Mouse (Mus musculus): ENCODE results near the gene Dpf1. TPM values are rescaled to one million over a fixed set of nuclear protein-coding genes. Genes with fewer than 3 reads are reported as not detected.

Dpf1 gene
- polyA plus RNA-seq, 1 experiment from 2014 or later = 118 TPM

GRCm38 (mm10) chr7:29305263-29305988 lies 1.7 kb downstream of the Dpf1 start:
- 15% methylated on average over 9 of the region's 9 CpGs for WGBS
- Histone ChIP-seq H3K4me2 (peak overlapping the region; percentile 94), H3K9me3 (no peaks in the 10 kb centered on the region), H3K9ac (peak overlapping the region; percentile 88), H3K4me1 (peaks cover 62% of the 10 kb centered on the region), H3K4me3 (replicated peaks) (peak overlapping the region; percentile 77), H3K27ac (peak overlapping the region; percentile 90), H3K36me3 (replicated peaks) (peaks cover 7% of the 10 kb centered on the region; the same call in 1 of the 2 replicates), H3K27me3 (no peaks in the 10 kb centered on the region)
- no peak for ATAC-seq (ENCODE audit: low FRiP score)

DNA sequence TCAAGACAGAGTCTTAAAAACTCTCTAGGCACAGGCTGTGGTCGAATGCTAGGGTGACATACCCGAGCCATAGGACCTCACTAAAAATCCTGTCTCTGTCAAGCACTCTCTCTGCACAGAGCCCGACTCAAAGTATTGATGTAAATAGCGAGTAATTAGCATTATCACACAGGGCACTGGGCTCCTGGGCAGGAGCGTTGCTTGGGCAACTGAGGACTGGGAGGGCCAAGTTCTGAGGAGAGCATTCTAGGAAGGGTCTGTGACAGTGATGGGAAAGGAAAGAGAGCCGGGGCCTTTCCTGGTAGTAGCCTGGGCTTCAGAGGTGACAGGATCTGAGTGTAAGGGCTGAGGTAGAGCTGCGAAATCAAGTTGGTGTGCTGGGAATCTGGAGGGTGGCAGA lies 2.4 kb downstream of the Dpf1 start:
- no peak for ATAC-seq (ENCODE audit: low FRiP score)
- Histone ChIP-seq H3K4me2 (peak overlapping the region; percentile 94), H3K4me1 (peaks cover 65% of the 10 kb centered on the region), H3K27me3 (no peaks in the 10 kb centered on the region), H3K4me3 (replicated peaks) (peak overlapping the region; percentile 77), H3K36me3 (replicated peaks) (peaks cover 14% of the 10 kb centered on the region), H3K9me3 (no peaks in the 10 kb centered on the region), H3K9ac (peak overlapping the region; percentile 88), H3K27ac (peak overlapping the region; percentile 90)
- 15% methylated on average over 7 of the region's 7 CpGs for WGBS

GRCm38 (mm10) chr7:29306619-29307018 lies 2.9 kb downstream of the Dpf1 start:
- WGBS = 14% methylated on average over 7 of the region's 7 CpGs
- Histone ChIP-seq H3K4me3 (replicated peaks) (peak overlapping the region; percentile 77), H3K4me1 (peaks cover 65% of the 10 kb centered on the region), H3K27ac (peak overlapping the region; percentile 90), H3K4me2 (peak overlapping the region; percentile 94), H3K9me3 (no peaks in the 10 kb centered on the region), H3K36me3 (replicated peaks) (peaks cover 19% of the 10 kb centered on the region), H3K27me3 (no peaks in the 10 kb centered on the region), H3K9ac (peak overlapping the region; percentile 88; the same call in 1 of the 2 replicates)
- no peak for ATAC-seq (ENCODE audit: low FRiP score)

GRCm38 (mm10) chr7:29307350-29308104 lies 3.8 kb downstream of the Dpf1 start:
- peak; percentile 74 for ATAC-seq (ENCODE audit: low FRiP score)
- Histone ChIP-seq H3K9me3 (no peaks in the 10 kb centered on the region), H3K27me3 (no peaks in the 10 kb centered on the region), H3K27ac (peak overlapping the region; percentile 90), H3K4me1 (peaks cover 70% of the 10 kb centered on the region), H3K36me3 (replicated peaks) (peaks cover 28% of the 10 kb centered on the region), H3K9ac (peak overlapping the region; percentile 78), H3K4me2 (peak overlapping the region; percentile 94), H3K4me3 (replicated peaks) (peak overlapping the region; percentile 77)
- WGBS = 1% methylated on average over 42 of the region's 42 CpGs

DNA sequence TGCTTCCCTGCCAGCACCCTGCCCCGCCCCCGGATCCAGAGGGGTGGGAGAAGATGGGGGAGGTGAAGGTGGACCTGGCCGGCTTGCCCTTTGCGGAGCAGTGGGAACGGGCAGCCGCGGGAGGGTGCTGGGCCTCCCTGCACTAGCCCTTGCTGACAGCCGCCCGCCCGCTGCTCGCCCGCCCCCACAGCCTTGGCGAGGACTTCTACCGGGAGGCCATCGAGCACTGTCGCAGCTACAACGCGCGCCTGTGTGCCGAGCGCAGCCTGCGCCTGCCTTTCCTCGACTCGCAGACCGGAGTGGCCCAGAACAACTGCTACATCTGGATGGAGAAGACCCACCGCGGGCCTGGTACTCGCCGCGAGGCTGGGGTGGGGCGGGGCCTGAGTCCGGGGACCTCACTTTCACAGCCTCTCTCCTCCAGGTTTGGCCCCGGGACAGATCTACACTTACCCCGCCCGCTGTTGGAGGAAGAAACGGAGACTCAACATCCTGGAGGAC lies 5.5 kb downstream of the Dpf1 start:
- H3K27me3 ChIP-seq = no peaks in the 10 kb centered on the region
- peak overlapping the region; percentile 77 for H3K4me3 ChIP-seq (replicated peaks)
- no peaks in the 10 kb centered on the region for H3K9me3 ChIP-seq
- peak overlapping the region; percentile 94 for H3K4me2 ChIP-seq
- under 1% methylated on average over 36 of the region's 36 CpGs for WGBS
- ATAC-seq (ENCODE audit: low FRiP score) = no peak
- H3K4me1 ChIP-seq = peaks cover 86% of the 10 kb centered on the region
- peaks cover 39% of the 10 kb centered on the region for H3K36me3 ChIP-seq (replicated peaks)
- H3K27ac ChIP-seq = peak overlapping the region; percentile 70
- peak overlapping the region; percentile 78 for H3K9ac ChIP-seq

GRCm38 (mm10) chr7:29309749-29310148 lies 6.0 kb downstream of the Dpf1 start:
- Histone ChIP-seq H3K27me3 (no peaks in the 10 kb centered on the region), H3K9me3 (no peaks in the 10 kb centered on the region), H3K4me2 (peak overlapping the region; percentile 94), H3K27ac (peak overlapping the region; percentile 70; the same call in 1 of the 2 replicates), H3K9ac (peak overlapping the region; percentile 78), H3K4me3 (replicated peaks) (peak overlapping the region; percentile 77), H3K36me3 (replicated peaks) (peaks cover 43% of the 10 kb centered on the region), H3K4me1 (peaks cover 86% of the 10 kb centered on the region)
- ATAC-seq (ENCODE audit: low FRiP score) = no peak
- 10% methylated on average over 5 of the region's 5 CpGs for WGBS

GRCm38 (mm10) chr7:29313051-29313450 lies 9.3 kb downstream of the Dpf1 start:
- Histone ChIP-seq H3K9me3 (no peaks in the 10 kb centered on the region), H3K4me3 (replicated peaks) (no peak overlapping the region), H3K4me2 (peak overlapping the region; percentile 29), H3K9ac (0 out of 2 replicates have a peak overlapping the region, but pooled peaks have one; percentile 21), H3K4me1 (peaks cover 88% of the 10 kb centered on the region), H3K36me3 (replicated peaks) (peaks cover 58% of the 10 kb centered on the region), H3K27ac (peak overlapping the region; percentile 61), H3K27me3 (no peaks in the 10 kb centered on the region)
- ATAC-seq (ENCODE audit: low FRiP score) = no peak
- 22% methylated on average over 9 of the region's 9 CpGs for WGBS

DNA sequence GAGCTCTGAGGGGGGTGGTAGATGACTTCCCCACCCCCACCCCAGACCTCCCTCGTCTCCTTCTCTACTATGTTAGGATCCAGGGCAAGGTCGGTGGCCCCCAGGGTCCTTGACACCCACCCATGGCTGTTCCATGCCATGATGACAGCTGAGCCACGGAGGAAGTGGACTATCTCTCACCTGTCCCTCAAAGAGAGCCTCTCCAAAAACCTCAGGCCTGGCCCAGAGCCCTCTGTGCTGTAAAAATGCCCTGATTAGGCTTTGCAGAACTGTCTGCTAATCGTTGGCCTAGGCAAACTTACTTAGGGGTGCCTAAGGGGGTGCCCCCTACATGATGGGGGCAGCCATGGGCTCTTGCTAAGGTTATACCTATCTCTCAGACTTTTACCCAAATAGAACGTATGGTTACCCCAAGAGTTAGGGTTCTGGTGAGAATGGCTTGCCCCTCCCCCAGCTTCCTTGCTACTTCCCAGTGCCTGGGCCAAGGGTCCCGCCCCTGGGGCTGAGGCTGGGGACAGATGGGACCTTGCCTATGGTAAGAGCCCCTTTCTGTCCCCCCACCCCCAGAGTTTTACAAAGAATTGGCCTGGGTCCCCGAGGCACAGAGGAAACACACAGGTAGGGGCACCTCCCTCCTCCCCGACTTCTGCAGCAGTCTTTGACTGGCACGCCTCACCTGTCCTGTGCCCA lies 10.0 kb downstream of the Dpf1 start:
- H3K9ac ChIP-seq = peak overlapping the region; percentile 21; the same call in 1 of the 2 replicates
- ATAC-seq (ENCODE audit: low FRiP score) = no peak
- H3K36me3 ChIP-seq (replicated peaks) = peaks cover 58% of the 10 kb centered on the region
- H3K27ac ChIP-seq = peak overlapping the region; percentile 96
- H3K4me1 ChIP-seq = peaks cover 88% of the 10 kb centered on the region
- no peaks in the 10 kb centered on the region for H3K27me3 ChIP-seq
- no peak overlapping the region for H3K4me3 ChIP-seq (replicated peaks)
- H3K4me2 ChIP-seq = peak overlapping the region; percentile 6; the same call in 1 of the 2 replicates
- no peaks in the 10 kb centered on the region for H3K9me3 ChIP-seq
- 50% methylated on average over 9 of the region's 9 CpGs for WGBS

GRCm38 (mm10) chr7:29314844-29315628 lies 11.3 kb downstream of the Dpf1 start:
- Histone ChIP-seq H3K27ac (peak overlapping the region; percentile 96), H3K9me3 (no peaks in the 10 kb centered on the region), H3K27me3 (no peaks in the 10 kb centered on the region), H3K9ac (0 out of 2 replicates have a peak overlapping the region, but pooled peaks have one; percentile 29), H3K4me3 (replicated peaks) (no peak overlapping the region), H3K4me1 (peaks cover 88% of the 10 kb centered on the region), H3K36me3 (replicated peaks) (peaks cover 53% of the 10 kb centered on the region), H3K4me2 (peak overlapping the region; percentile 27)
- WGBS = 54% methylated on average over 13 of the region's 13 CpGs
- no peak for ATAC-seq (ENCODE audit: low FRiP score)

GRCm38 (mm10) chr7:29316137-29316734 lies 12.5 kb downstream of the Dpf1 start:
- no peak overlapping the region for H3K4me3 ChIP-seq (replicated peaks)
- H3K36me3 ChIP-seq (replicated peaks) = peaks cover 43% of the 10 kb centered on the region
- H3K27ac ChIP-seq = peak overlapping the region; percentile 96
- H3K9me3 ChIP-seq = no peaks in the 10 kb centered on the region
- WGBS = 56% methylated on average over 16 of the region's 17 CpGs
- H3K4me1 ChIP-seq = peaks cover 90% of the 10 kb centered on the region
- peak overlapping the region; percentile 22; the same call in 1 of the 2 replicates for H3K9ac ChIP-seq
- no peaks in the 10 kb centered on the region for H3K27me3 ChIP-seq
- H3K4me2 ChIP-seq = peak overlapping the region; percentile 21; the same call in 1 of the 2 replicates
- ATAC-seq (ENCODE audit: low FRiP score) = no peak

DNA sequence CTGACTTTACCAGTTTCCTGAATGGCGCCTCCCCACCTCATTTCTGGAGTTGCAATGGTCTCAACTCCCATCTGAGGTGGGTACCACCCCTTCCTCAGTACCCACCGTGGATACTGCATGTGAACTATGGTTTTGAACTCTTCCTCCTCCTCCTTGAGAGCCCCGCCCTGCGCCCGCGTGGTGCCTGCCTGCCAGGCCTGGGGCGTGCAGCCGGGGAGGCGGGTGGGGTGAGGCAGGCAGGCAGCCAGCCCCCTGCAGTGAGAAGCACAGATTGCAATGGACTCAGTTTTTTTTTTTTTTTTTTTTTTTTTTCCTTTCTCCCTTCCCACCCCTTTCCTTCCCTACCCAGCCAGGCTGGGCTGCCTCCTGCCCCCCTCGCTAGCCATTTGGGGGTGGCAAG lies 13.2 kb downstream of the Dpf1 start:
- Histone ChIP-seq H3K27ac (peak overlapping the region; percentile 96), H3K9ac (0 out of 2 replicates have a peak overlapping the region, but pooled peaks have one; percentile 54), H3K4me3 (replicated peaks) (no peak overlapping the region), H3K4me1 (peaks cover 98% of the 10 kb centered on the region), H3K27me3 (no peaks in the 10 kb centered on the region), H3K36me3 (replicated peaks) (peaks cover 36% of the 10 kb centered on the region), H3K9me3 (no peaks in the 10 kb centered on the region), H3K4me2 (peak overlapping the region; percentile 50)
- ATAC-seq (ENCODE audit: low FRiP score) = peak; percentile 43
- WGBS = 2% methylated on average over 10 of the region's 10 CpGs

All from forebrain, embryonic 12.5 days (tissue).